Mouse (Mus musculus): ENCODE data around the gene Slc35e3. TPM values are rescaled to one million over a fixed set of nuclear protein-coding genes. Genes with fewer than 3 reads are reported as not detected.

The Slc35e3 gene
- polyA plus RNA-seq, 1 experiment = 19.7 TPM

- Histone ChIP-seq H3K27me3 (ENCODE audit: control insufficient read depth, insufficient read depth, low read length, poor library complexity, severe bottlenecking) (no peaks in the 10 kb centered on the region), H3K36me3 (ENCODE audit: control insufficient read depth, insufficient read depth, low read length, poor library complexity, severe bottlenecking) (peaks cover 60% of the 10 kb centered on the region), H3K4me3 (ENCODE audit: low read depth, low read length) (no peak overlapping the region), H3K9ac (ENCODE audit: low read depth, poor library complexity, severe bottlenecking) (no peak overlapping the region), H3K9me3 (replicated peaks; ENCODE audit: control insufficient read depth, insufficient read depth, low read length, poor library complexity, severe bottlenecking) (no peaks in the 10 kb centered on the region), H3K4me1 (ENCODE audit: control insufficient read depth, insufficient read depth, low read length) (no peaks in the 10 kb centered on the region), H3K27ac (ENCODE audit: insufficient read depth, low read length) (no peak overlapping the region)
- no peak for TF ChIP-seq CTCF (IDR thresholded peaks at IDR 0.05; ENCODE audit: low read depth, low read length)
- no peak for TF ChIP-seq EP300 (IDR thresholded peaks at IDR 0.05; ENCODE audit: insufficient read depth, low read depth, low read length)
- no peak for TF ChIP-seq POLR2A (IDR thresholded peaks at IDR 0.05; ENCODE audit: insufficient read depth, low read length)
These were observed 24.3 kb upstream of the Slc35e3 start for GRCm38 (mm10) chr10:117770286-117771130.

- H3K4me3 ChIP-seq (ENCODE audit: low read depth, low read length) = no peak overlapping the region
- no peak overlapping the region for H3K27ac ChIP-seq (ENCODE audit: insufficient read depth, low read length)
- no peaks in the 10 kb centered on the region for H3K9me3 ChIP-seq (replicated peaks; ENCODE audit: control insufficient read depth, insufficient read depth, low read length, poor library complexity, severe bottlenecking)
- TF ChIP-seq CTCF (IDR thresholded peaks at IDR 0.05; ENCODE audit: low read depth, low read length) = no peak
- TF ChIP-seq POLR2A (IDR thresholded peaks at IDR 0.05; ENCODE audit: insufficient read depth, low read length) = no peak
- TF ChIP-seq EP300 (IDR thresholded peaks at IDR 0.05; ENCODE audit: insufficient read depth, low read depth, low read length) = no peak
- no peaks in the 10 kb centered on the region for H3K27me3 ChIP-seq (ENCODE audit: control insufficient read depth, insufficient read depth, low read length, poor library complexity, severe bottlenecking)
- peaks cover 62% of the 10 kb centered on the region for H3K36me3 ChIP-seq (ENCODE audit: control insufficient read depth, insufficient read depth, low read length, poor library complexity, severe bottlenecking)
- H3K9ac ChIP-seq (ENCODE audit: low read depth, poor library complexity, severe bottlenecking) = no peak overlapping the region
- no peaks in the 10 kb centered on the region for H3K4me1 ChIP-seq (ENCODE audit: control insufficient read depth, insufficient read depth, low read length)
These were observed 23.5 kb upstream of the Slc35e3 start for GRCm38 (mm10) chr10:117769541-117770285.

GRCm38 (mm10) chr10:117768141-117768440 is 21.9 kb upstream of the Slc35e3 start:
- no peaks in the 10 kb centered on the region for H3K4me1 ChIP-seq (ENCODE audit: control insufficient read depth, insufficient read depth, low read length)
- H3K36me3 ChIP-seq (ENCODE audit: control insufficient read depth, insufficient read depth, low read length, poor library complexity, severe bottlenecking) = peaks cover 62% of the 10 kb centered on the region

DNA sequence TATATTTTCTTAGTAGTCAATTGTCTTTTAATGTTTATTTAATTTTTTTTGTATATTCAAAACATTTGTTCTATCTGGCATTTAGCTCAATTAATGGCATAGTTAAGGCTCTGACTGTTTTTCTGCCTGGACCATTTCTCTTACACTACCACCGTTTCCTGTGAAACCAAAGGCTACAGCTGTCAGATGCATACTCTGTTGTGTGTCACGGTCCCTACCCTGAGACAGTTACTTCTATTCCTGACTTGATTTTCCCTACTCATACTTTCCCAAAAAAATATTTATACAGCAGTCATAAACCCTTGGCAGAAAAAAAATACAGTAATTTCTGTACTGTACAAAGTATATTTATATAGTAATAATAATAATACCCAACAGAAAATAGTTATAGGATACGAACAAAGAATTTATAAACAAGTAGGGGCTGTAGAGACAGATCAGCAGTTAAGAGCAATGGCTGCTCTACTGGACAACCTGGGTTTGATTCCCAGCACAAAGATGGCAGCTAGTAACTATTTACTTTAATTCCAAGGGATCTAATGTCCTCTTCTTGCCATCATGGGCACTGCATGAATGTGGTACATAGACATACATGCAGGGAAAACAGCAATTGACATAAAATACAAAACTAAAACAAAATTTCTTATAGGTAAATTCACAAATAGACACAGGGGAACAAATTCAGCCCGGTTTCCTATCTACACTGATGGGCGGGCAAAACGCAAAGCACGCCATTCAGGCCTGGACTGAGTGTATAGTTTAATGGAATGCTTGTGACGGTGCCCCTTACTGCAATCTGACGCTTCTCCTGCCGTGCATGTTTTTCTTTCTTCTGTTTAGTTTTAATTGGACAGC is 21.3 kb upstream of the Slc35e3 start:
- H3K4me1 ChIP-seq (ENCODE audit: control insufficient read depth, insufficient read depth, low read length) = no peaks in the 10 kb centered on the region
- H3K9me3 ChIP-seq (replicated peaks; ENCODE audit: control insufficient read depth, insufficient read depth, low read length, poor library complexity, severe bottlenecking) = no peaks in the 10 kb centered on the region
- TF ChIP-seq POLR2A (IDR thresholded peaks at IDR 0.05; ENCODE audit: insufficient read depth, low read length) (no peak), EP300 (IDR thresholded peaks at IDR 0.05; ENCODE audit: insufficient read depth, low read depth, low read length) (no peak), CTCF (IDR thresholded peaks at IDR 0.05; ENCODE audit: low read depth, low read length) (no peak)
- H3K9ac ChIP-seq (ENCODE audit: low read depth, poor library complexity, severe bottlenecking) = no peak overlapping the region
- no peak overlapping the region for H3K27ac ChIP-seq (ENCODE audit: insufficient read depth, low read length)
- H3K27me3 ChIP-seq (ENCODE audit: control insufficient read depth, insufficient read depth, low read length, poor library complexity, severe bottlenecking) = no peaks in the 10 kb centered on the region
- peaks cover 59% of the 10 kb centered on the region for H3K36me3 ChIP-seq (ENCODE audit: control insufficient read depth, insufficient read depth, low read length, poor library complexity, severe bottlenecking)
- H3K4me3 ChIP-seq (ENCODE audit: low read depth, low read length) = no peak overlapping the region

More at GRCm38 (mm10) chr10:117768141-117768440, 21.9 kb upstream of the Slc35e3 start:
- Histone ChIP-seq H3K27ac (ENCODE audit: insufficient read depth, low read length) (no peak overlapping the region), H3K27me3 (ENCODE audit: control insufficient read depth, insufficient read depth, low read length, poor library complexity, severe bottlenecking) (no peaks in the 10 kb centered on the region), H3K9ac (ENCODE audit: low read depth, poor library complexity, severe bottlenecking) (no peak overlapping the region), H3K9me3 (replicated peaks; ENCODE audit: control insufficient read depth, insufficient read depth, low read length, poor library complexity, severe bottlenecking) (no peaks in the 10 kb centered on the region), H3K4me3 (ENCODE audit: low read depth, low read length) (no peak overlapping the region)
- TF ChIP-seq POLR2A (IDR thresholded peaks at IDR 0.05; ENCODE audit: insufficient read depth, low read length) (no peak), EP300 (IDR thresholded peaks at IDR 0.05; ENCODE audit: insufficient read depth, low read depth, low read length) (no peak), CTCF (IDR thresholded peaks at IDR 0.05; ENCODE audit: low read depth, low read length) (no peak)

DNA sequence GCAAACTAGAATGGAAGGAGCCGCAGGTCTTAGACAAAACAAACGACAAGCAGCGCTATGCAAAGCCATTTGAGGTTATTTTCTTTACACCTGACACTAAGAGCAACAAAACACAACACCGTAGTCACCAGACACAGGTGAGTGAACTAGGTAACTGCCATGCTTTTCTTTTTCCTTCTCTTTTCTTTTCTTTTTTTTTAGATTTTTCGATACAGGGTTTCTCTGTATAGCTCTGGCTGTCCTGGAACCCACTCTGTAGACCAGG is 20.7 kb upstream of the Slc35e3 start:
- no peak for TF ChIP-seq POLR2A (IDR thresholded peaks at IDR 0.05; ENCODE audit: insufficient read depth, low read length)
- no peak for TF ChIP-seq CTCF (IDR thresholded peaks at IDR 0.05; ENCODE audit: low read depth, low read length)
- no peak for TF ChIP-seq EP300 (IDR thresholded peaks at IDR 0.05; ENCODE audit: insufficient read depth, low read depth, low read length)
- H3K27ac ChIP-seq (ENCODE audit: insufficient read depth, low read length) = no peak overlapping the region
- peaks cover 60% of the 10 kb centered on the region for H3K36me3 ChIP-seq (ENCODE audit: control insufficient read depth, insufficient read depth, low read length, poor library complexity, severe bottlenecking)

More for the DNA sequence above, 20.7 kb upstream of the Slc35e3 start:
- H3K27me3 ChIP-seq (ENCODE audit: control insufficient read depth, insufficient read depth, low read length, poor library complexity, severe bottlenecking) = no peaks in the 10 kb centered on the region
- no peaks in the 10 kb centered on the region for H3K4me1 ChIP-seq (ENCODE audit: control insufficient read depth, insufficient read depth, low read length)
- H3K4me3 ChIP-seq (ENCODE audit: low read depth, low read length) = no peak overlapping the region
- H3K9me3 ChIP-seq (replicated peaks; ENCODE audit: control insufficient read depth, insufficient read depth, low read length, poor library complexity, severe bottlenecking) = no peaks in the 10 kb centered on the region
- no peak overlapping the region for H3K9ac ChIP-seq (ENCODE audit: low read depth, poor library complexity, severe bottlenecking)
